13 mouse cellular contexts compared by ENCODE assay signal in genomic region chr10:5139932-5140264, GRCm38 (mm10).
DNase-seq lines count a peak whose midpoint lies in the region; ATAC-seq and TF ChIP-seq lines count a peak whose summit lies in the region.
"Had no signal": no experiment of that assay in that cellular context is flagged by ENCODE, and none has a peak within 500 bp of the region (broad histone marks: within the 10 kb centered on the region; RNA-seq: fewer than 3 reads in every experiment).

No protein-coding gene starts in this region.

- H3K9ac ChIP-seq in heart, adult 2 months (ENCODE audit: low read depth, low read length), result no peak overlapping the region
- no peak overlapping the region for H3K9ac ChIP-seq in heart, embryonic 12.5 days
- H3K9ac ChIP-seq: hindbrain, embryonic 15.5 days; liver, postnatal 0 days had no signal

- 77% methylated on average over 4 of the region's 4 CpGs for WGBS in heart, adult 2 months
- WGBS in heart, embryonic 12.5 days, result 76% methylated on average over 4 of the region's 4 CpGs
- 69% methylated on average over 4 of the region's 4 CpGs for WGBS in lung, adult 2 months

- H3K4me2 ChIP-seq in heart, embryonic 12.5 days, result no peak overlapping the region
- H3K4me2 ChIP-seq: hindbrain, embryonic 15.5 days had no signal

- no peaks in the 10 kb centered on the region for H3K4me1 ChIP-seq in heart, adult 2 months (ENCODE audit: control insufficient read depth, insufficient read depth, low read length)
- H3K4me1 ChIP-seq in heart, embryonic 12.5 days (replicated peaks), result no peaks in the 10 kb centered on the region
- H3K4me1 ChIP-seq in lung, adult 2 months (ENCODE audit: control insufficient read depth, insufficient read depth, low read length), result no peaks in the 10 kb centered on the region
- H3K4me1 ChIP-seq: hindbrain, embryonic 15.5 days had no signal

- intact Hi-C loops in heart, adult 2 months (cut with DNase I), result no loop called here
- intact Hi-C loops in heart, postnatal 14 days (cut with DNase I), result no loop called here

- peak in 1 of 2 experiments; percentile 24 for DNase-seq in heart, adult 2 months
- peak; percentile 18 for DNase-seq in lung, postnatal 25 days (ENCODE audit: low spot score)
- DNase-seq in lung, adult 2 months, result no peak
- DNase-seq in heart, postnatal 14 days, result peak; percentile 11 to 15
- peak; percentile 34 to 47 for DNase-seq in kidney, postnatal 4 days
- no peak for DNase-seq in embryo, embryonic 9.5 days (ENCODE audit: extremely low spot score)
- DNase-seq: cerebellum, adult 9-10 months; liver, postnatal 0 days had no signal

- no peak for TF ChIP-seq POLR2A in heart, adult 2 months (IDR thresholded peaks at IDR 0.05; ENCODE audit: insufficient read depth, low read depth, low read length)
- no peak for TF ChIP-seq POLR2A in lung, adult 2 months (IDR thresholded peaks at IDR 0.05; ENCODE audit: borderline replicate concordance, extremely low read depth, low read depth, low read length)

- H3K27me3 ChIP-seq in heart, adult 2 months (ENCODE audit: control insufficient read depth, insufficient read depth, low read length), result no peaks in the 10 kb centered on the region
- no peaks in the 10 kb centered on the region for H3K27me3 ChIP-seq in heart, embryonic 12.5 days (replicated peaks)
- H3K27me3 ChIP-seq: hindbrain, embryonic 15.5 days had no signal

- H3K36me3 ChIP-seq in heart, adult 2 months (ENCODE audit: control insufficient read depth, insufficient read depth, low read length), result peaks cover 6% of the 10 kb centered on the region
- H3K36me3 ChIP-seq in heart, embryonic 12.5 days, result peaks cover 46% of the 10 kb centered on the region

- TF ChIP-seq EP300 in heart, adult 2 months (IDR thresholded peaks at IDR 0.05; ENCODE audit: insufficient read depth, low read depth, low read length), result no peak

- no peak for ATAC-seq in heart, embryonic 12.5 days (ENCODE audit: insufficient number of reproducible peaks, low FRiP score)
- ATAC-seq: activated CD4-positive, CD25-positive, alpha-beta regulatory T cell, adult 4 months; CD4-positive, CD25-positive, alpha-beta regulatory T cell, adult 4 months; liver, postnatal 0 days had no signal

- H3K9me3 ChIP-seq in heart, embryonic 12.5 days (replicated peaks), result 0 out of 2 replicates have a peak, but pooled peaks cover 3% of the 10 kb centered on the region
- H3K9me3 ChIP-seq: hindbrain, embryonic 15.5 days had no signal

- no peaks in the 10 kb centered on the region for H3K79me2 ChIP-seq in heart, adult 2 months (replicated peaks; ENCODE audit: control insufficient read depth, insufficient read depth, low read length)

- H3K27ac ChIP-seq in heart, adult 2 months, result peak overlapping the region; percentile 33; the same call in 1 of the 2 replicates
- no peak overlapping the region for H3K27ac ChIP-seq in heart, embryonic 12.5 days (ENCODE audit: poor library complexity, severe bottlenecking)
- H3K27ac ChIP-seq: hindbrain, embryonic 15.5 days; left cerebral cortex, adult 2 months had no signal

- TF ChIP-seq CTCF in heart, adult 2 months (IDR thresholded peaks at IDR 0.05), result no peak
- no peak for TF ChIP-seq CTCF in lung, adult 2 months (IDR thresholded peaks at IDR 0.05; ENCODE audit: insufficient read depth, low read length)

- H3K4me3 ChIP-seq in heart, adult 2 months, result no peak overlapping the region
- no peak overlapping the region for H3K4me3 ChIP-seq in heart, embryonic 12.5 days
- no peak overlapping the region for H3K4me3 ChIP-seq in lung, adult 2 months (replicated peaks; ENCODE audit: extremely low read depth, low read depth, low read length)
- H3K4me3 ChIP-seq: hindbrain, embryonic 15.5 days; left cerebral cortex, adult 2 months had no signal

Comparison
In these comparisons a context has a peak if more than half of its experiments do, and no peak if none do; other contexts are left out.
1. DNase-seq: peak in lung, postnatal 25 days (single experiment), heart, postnatal 14 days (2 of 2) and kidney, postnatal 4 days (2 of 2); none in lung, adult 2 months (single experiment) and embryo, embryonic 9.5 days (single experiment).